In the genomic region with DNA sequence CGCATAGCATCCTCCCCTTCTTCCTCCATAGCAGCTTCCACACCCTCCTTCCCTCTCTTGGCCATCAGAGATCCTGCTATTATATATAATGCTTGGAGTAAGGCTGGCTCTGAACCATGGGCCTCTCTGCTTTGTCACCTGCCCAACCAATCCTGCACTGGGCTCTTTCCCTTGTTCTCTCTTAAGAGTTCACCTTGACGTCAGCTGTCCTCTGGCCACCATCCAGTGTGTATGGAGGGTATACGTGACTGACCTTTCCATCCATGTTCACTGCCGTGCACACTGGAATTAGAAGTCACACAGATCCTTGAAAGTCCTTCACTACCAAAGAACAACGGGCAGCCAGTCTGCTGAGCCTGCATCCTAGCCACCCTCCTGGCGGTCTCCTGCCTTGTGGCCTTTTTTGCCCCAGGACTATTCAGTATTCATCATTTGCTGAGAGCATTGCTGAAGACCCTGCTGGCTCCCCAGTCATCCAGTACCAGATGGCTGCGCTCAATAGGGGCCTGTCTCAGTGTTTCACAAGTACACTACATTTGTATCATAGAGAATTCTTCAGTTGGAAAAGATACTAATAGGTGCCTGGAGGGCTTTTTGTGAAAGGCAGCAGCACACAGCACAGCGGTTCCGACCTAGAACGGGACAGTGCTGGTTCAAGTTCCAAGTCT, we compare ENCODE assay signal across 17 mouse cellular contexts.
A peak's percentile ranks its signal among the peaks of the same experiment; 100 is the strongest.
DNase-seq lines count a peak whose midpoint lies in the region; ATAC-seq lines count a peak whose summit lies in the region.
"Had no signal": no experiment of that assay in that cellular context is flagged by ENCODE, and none has a peak within 500 bp of the region (broad histone marks: within the 10 kb centered on the region; RNA-seq: fewer than 3 reads in every experiment).

No protein-coding gene starts in this region.

- H3K27ac ChIP-seq in heart, embryonic 16.5 days (ENCODE audit: low read length), result peak overlapping the region; percentile 61; the same call in 1 of the 2 replicates
- no peak overlapping the region for H3K27ac ChIP-seq in heart, embryonic 12.5 days (ENCODE audit: poor library complexity, severe bottlenecking)
- H3K27ac ChIP-seq: embryonic facial prominence, embryonic 13.5 days; forebrain, embryonic 13.5 days; gastrocnemius, adult 2 months; hindbrain, embryonic 10.5 days; intestine, embryonic 15.5 days had no signal

- intact Hi-C loops in heart, postnatal 36 days (cut with DNase I), result no loop called here
- intact Hi-C loops in left cerebral cortex, postnatal 4 days (cut with DNase I), result no loop called here

- no peaks in the 10 kb centered on the region for H3K27me3 ChIP-seq in heart, embryonic 16.5 days (ENCODE audit: control insufficient read depth, insufficient read depth, low read length)
- H3K27me3 ChIP-seq in heart, embryonic 12.5 days (replicated peaks), result no peaks in the 10 kb centered on the region
- H3K27me3 ChIP-seq: embryonic facial prominence, embryonic 13.5 days; forebrain, embryonic 13.5 days; intestine, embryonic 15.5 days had no signal

- H3K36me3 ChIP-seq in heart, embryonic 16.5 days (ENCODE audit: control insufficient read depth, insufficient read depth), result no peaks in the 10 kb centered on the region
- H3K36me3 ChIP-seq in heart, embryonic 12.5 days, result no peaks in the 10 kb centered on the region
- H3K36me3 ChIP-seq: embryonic facial prominence, embryonic 13.5 days; hindbrain, embryonic 10.5 days; intestine, embryonic 15.5 days had no signal

- no peak overlapping the region for H3K9ac ChIP-seq in heart, embryonic 16.5 days (ENCODE audit: low read length)
- no peak overlapping the region for H3K9ac ChIP-seq in heart, embryonic 12.5 days
- H3K9ac ChIP-seq: embryonic facial prominence, embryonic 13.5 days; forebrain, embryonic 13.5 days; intestine, embryonic 15.5 days had no signal

- 74% methylated on average over 10 of the region's 10 CpGs for WGBS in heart, embryonic 16.5 days
- WGBS in heart, embryonic 12.5 days, result 77% methylated on average over 10 of the region's 10 CpGs

- peak; percentile 59; the same call in 1 of the 2 replicates for ATAC-seq in heart, embryonic 16.5 days (replicated peaks; ENCODE audit: extremely low read depth, insufficient read depth, low FRiP score)
- no peak for ATAC-seq in heart, embryonic 12.5 days (ENCODE audit: insufficient number of reproducible peaks, low FRiP score)
- ATAC-seq: forebrain, embryonic 13.5 days; intestine, embryonic 15.5 days had no signal

- H3K4me1 ChIP-seq in heart, embryonic 16.5 days (ENCODE audit: control insufficient read depth, insufficient read depth, low read length), result peaks cover 16% of the 10 kb centered on the region
- peaks cover 30% of the 10 kb centered on the region for H3K4me1 ChIP-seq in heart, embryonic 12.5 days (replicated peaks)
- H3K4me1 ChIP-seq: hindbrain, embryonic 10.5 days; intestine, embryonic 15.5 days had no signal

- DNase-seq in heart, adult 11 months, result peak; percentile 71
- DNase-seq in heart, postnatal 36 days, result no peak
- DNase-seq in left cerebral cortex, postnatal 4 days, result peak; percentile 29
- no peak for DNase-seq in left cerebral cortex, adult 11 months (ENCODE audit: low spot score)
- DNase-seq: adrenal gland, postnatal 25 days; cerebellum, adult 18-20 months; cerebellum, postnatal 36 days; gastrocnemius, adult 2 months; gastrocnemius, postnatal 25 days; kidney, adult 18-20 months had no signal

- no peaks in the 10 kb centered on the region for H3K9me3 ChIP-seq in heart, embryonic 16.5 days (replicated peaks; ENCODE audit: control insufficient read depth, low read length)
- H3K9me3 ChIP-seq in heart, embryonic 12.5 days (replicated peaks), result no peaks in the 10 kb centered on the region
- H3K9me3 ChIP-seq: embryonic facial prominence, embryonic 13.5 days; forebrain, embryonic 13.5 days; hindbrain, embryonic 10.5 days; intestine, embryonic 15.5 days had no signal

- no peak overlapping the region for H3K4me2 ChIP-seq in heart, embryonic 16.5 days (ENCODE audit: low read depth, low read length)
- no peak overlapping the region for H3K4me2 ChIP-seq in heart, embryonic 12.5 days
- H3K4me2 ChIP-seq: embryonic facial prominence, embryonic 13.5 days; forebrain, embryonic 13.5 days; heart, embryonic 11.5 days; intestine, embryonic 15.5 days had no signal

- no peak overlapping the region for H3K4me3 ChIP-seq in heart, embryonic 16.5 days (ENCODE audit: low read length)
- no peak overlapping the region for H3K4me3 ChIP-seq in heart, embryonic 12.5 days
- H3K4me3 ChIP-seq: embryonic facial prominence, embryonic 13.5 days; forebrain, embryonic 13.5 days; gastrocnemius, adult 2 months; hindbrain, embryonic 10.5 days; intestine, embryonic 15.5 days had no signal

Comparison
In these comparisons a context has a peak if more than half of its experiments do, and no peak if none do; other contexts are left out.
1. DNase-seq: peak in heart, adult 11 months (single experiment) and left cerebral cortex, postnatal 4 days (single experiment); none in heart, postnatal 36 days (0 of 2) and left cerebral cortex, adult 11 months (single experiment).